Mouse (Mus musculus): ENCODE data around the gene Ago3.

Gene Ago3

GRCm38 (mm10) chr4:126281706-126282105, 147.7 kb downstream of the Ago3 start:
- DNase-seq (ENCODE audit: extremely low read depth, low read depth, low spot score) = no peak
